In the genomic region with DNA sequence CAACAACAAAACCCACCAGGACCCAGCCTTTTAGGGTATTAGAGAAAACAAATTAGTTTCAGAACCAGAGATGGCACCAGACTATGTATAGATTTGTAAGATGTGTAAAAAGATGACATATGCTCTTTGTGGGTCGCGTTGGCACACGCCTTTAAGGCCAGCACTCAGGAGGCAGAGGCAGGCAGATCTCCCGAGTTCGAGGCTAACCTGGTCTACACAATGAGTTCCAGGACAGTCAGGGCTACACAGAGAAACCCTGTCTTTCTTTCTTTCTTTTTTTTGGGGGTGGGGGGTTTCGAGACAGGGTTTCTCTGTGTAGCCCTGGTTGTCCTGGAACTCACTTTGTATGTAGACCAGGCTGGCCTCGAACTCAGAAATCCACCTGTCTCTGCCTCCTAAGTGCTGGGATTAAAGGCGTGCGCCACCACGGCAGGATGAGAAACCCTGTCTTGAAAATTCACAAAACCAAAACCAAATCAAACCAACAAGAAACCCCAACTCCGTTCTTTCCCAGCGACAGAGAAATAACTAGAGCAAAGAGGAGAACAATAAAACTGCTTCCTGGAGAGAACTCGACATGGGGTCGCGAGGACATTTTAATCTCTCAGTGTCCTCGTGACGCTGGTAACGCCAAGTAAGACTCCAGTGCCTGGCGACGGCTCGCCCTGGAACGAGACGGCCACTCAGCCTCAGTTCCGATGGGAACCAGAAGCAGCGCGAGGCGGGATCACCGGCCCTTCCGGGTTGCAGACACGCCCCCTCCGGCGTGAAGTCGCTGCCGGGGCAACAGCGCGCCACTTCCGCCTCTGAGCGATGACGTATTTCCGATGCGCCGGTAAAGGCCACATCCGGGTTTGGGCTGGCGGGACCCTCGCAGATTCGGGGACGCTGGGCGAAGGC, we compare ENCODE assay signal across 8 mouse cellular contexts. TPM values are rescaled to one million over a fixed set of nuclear protein-coding genes. Genes with fewer than 3 reads are reported as not detected.
DNase-seq lines count a peak whose midpoint lies in the region; ATAC-seq lines count a peak whose summit lies in the region.

A gene (plus strand): TSS at position 813 of the 900 bp plus-strand sequence.

- peak within 1 kb of the TSS; percentile 78 for H3K27ac ChIP-seq in hindbrain, embryonic 12.5 days

- H3K4me2 ChIP-seq in hindbrain, embryonic 12.5 days (replicated peaks) = peak within 1 kb of the TSS; percentile 82

- WGBS in hindbrain, embryonic 12.5 days = 8% methylated on average over 48 of the region's 48 CpGs

- peak within 1 kb of the TSS; percentile 83 for H3K9ac ChIP-seq in hindbrain, embryonic 12.5 days

- ATAC-seq in hindbrain, embryonic 12.5 days (ENCODE audit: low FRiP score) = peak; percentile 88

- peaks cover 18% of the 10 kb centered on the region for H3K4me1 ChIP-seq in hindbrain, embryonic 12.5 days

- peaks cover 27% of the 10 kb centered on the region for H3K36me3 ChIP-seq in hindbrain, embryonic 12.5 days

- no peaks in the 10 kb centered on the region for H3K9me3 ChIP-seq in hindbrain, embryonic 12.5 days (replicated peaks)

- H3K4me3 ChIP-seq in hindbrain, embryonic 12.5 days = peak within 1 kb of the TSS; percentile 94

- DNase-seq in NIH3T3 (ENCODE audit: low read depth) = peak; percentile 98
- peak; percentile 99 for DNase-seq in cerebellum, postnatal 10 days
- peak; percentile 94 to 97 for DNase-seq in frontal cortex, postnatal 10 days (ENCODE audit: low spot score in 2 of 2)
- DNase-seq in layer of hippocampus, postnatal 14 days (ENCODE audit: low spot score in 2 of 2) = peak; percentile 96 to 97
- peak; percentile 97 for DNase-seq in lung, postnatal 14 days
- peak; percentile 92 for DNase-seq in retina, adult 2 months (ENCODE audit: low read depth, low spot score)
- DNase-seq in thymus, postnatal 36 days = peak; percentile 92 to 93

- H3K27me3 ChIP-seq in hindbrain, embryonic 12.5 days = no peaks in the 10 kb centered on the region

RNA-seq across cellular contexts. Expression of the gene that starts here (rescaled TPM):
- polyA plus RNA-seq in hindbrain, embryonic 12.5 days (2016; fragmentation: Nextera tagmentation; extraction: Ambion mirVana) = 38.1 TPM in 2 replicates
- total RNA-seq in layer of hippocampus, postnatal 14 days (2021) = 10 to 100 TPM; 34.9 to 36.8 TPM

Comparison
In these comparisons a context has a peak if more than half of its experiments do, and no peak if none do; other contexts are left out.
1. Peak in every context shown above with its lines: DNase-seq, ATAC-seq, H3K4me3 ChIP-seq and H3K27ac ChIP-seq.